Mouse (Mus musculus): ENCODE measurements at regions not wholly inside any gene's neighbourhood (a gene's known extent, or its start where the extent isn't known, plus 50 kb on each side); places are given as distances from the start of the nearest gene placed in this dataset.

DNA sequence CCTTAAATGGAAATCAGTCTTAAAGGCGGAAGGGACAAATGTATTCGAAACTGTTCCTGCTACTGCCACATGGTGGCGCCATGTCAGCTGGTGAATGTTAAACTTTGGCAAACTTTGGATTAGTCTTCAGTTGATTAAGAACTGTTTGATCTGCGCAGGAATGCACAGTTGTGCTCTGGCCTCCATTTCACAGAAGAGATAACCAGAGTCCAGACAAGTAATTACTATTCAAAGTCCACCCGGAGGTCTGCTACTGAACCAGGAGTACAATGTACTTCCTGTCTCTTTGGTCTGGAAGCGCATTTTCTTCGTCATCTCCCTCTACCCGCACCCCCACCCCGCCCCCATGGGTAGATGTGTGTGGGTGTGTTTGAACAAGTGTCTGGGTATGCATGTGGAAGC is 118.6 kb upstream of the L3mbtl3 start:
- DNase-seq: peak; percentile 41
- Histone ChIP-seq H3K36me3 (ENCODE audit: insufficient read depth) (no peaks in the 10 kb centered on the region), H3K9me3 (ENCODE audit: low read length) (no peaks in the 10 kb centered on the region), H3K9ac (no peak overlapping the region), H3K4me1 (ENCODE audit: insufficient read depth) (no peaks in the 10 kb centered on the region), H3K4me2 (ENCODE audit: low read depth) (no peak overlapping the region), H3K27me3 (ENCODE audit: insufficient read depth, low read length) (no peaks in the 10 kb centered on the region), H3K27ac (ENCODE audit: low read depth, low read length) (no peak overlapping the region), H3K4me3 (ENCODE audit: low read depth, low read length) (no peak overlapping the region)
- no peak for ATAC-seq
- peak; percentile 72 for TF ChIP-seq CTCF (IDR thresholded peaks at IDR 0.05; ENCODE audit: low read depth)
- WGBS: 62% methylated on average over 9 of the region's 9 CpGs

DNA sequence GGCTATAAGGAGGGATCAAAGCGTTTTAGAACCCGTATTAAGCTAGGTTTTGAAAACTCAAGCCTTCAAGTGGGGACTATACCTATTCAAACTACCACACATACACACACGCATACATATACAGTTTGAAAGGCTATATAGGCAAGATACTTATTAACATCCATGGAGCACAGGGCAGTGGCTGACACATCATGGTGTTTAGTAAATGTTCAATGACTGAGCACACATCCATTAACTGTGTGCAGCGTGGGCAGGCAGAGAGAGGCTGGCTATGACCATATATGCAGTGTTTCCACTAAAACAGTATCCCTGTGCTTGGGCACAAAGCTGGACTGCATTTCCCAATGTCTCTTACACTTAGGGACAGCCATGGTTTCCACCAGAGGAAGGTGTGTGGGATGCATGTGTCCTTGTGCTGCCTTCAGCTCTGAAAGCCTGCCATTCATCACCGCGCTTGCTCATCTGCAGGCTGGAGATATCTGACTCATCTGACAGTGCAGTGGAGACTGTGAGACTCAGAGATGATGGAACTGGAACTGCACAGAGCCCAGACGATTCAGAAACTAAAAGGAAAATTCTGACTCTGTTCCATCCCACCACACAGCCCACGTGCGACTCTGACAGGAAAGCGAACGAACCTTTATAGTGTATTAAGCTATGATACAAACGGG is 124.6 kb upstream of the L3mbtl3 start:
- 76% methylated on average over 12 of the region's 12 CpGs for WGBS
- no peak overlapping the region for H3K4me3 ChIP-seq (ENCODE audit: low read depth, low read length)

DNA sequence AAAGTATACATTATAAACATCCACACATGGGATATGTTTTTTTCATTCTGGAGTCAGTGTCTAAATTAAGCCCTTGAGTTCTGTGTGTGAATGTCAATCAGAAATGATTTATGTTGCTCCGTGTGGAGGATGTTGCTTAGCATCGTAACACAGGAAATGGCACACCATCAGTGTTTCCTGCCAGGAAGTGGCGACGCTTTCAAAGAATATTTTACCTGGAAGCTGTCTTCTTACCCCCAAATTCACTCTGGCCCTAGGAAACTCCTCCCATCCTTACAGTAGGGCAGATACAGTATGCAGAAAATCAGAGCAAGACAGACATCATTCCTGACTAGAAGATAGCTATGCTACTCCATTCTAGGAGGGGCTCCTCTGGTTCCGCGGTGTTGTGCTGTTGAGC is 145.1 kb upstream of the L3mbtl3 start:
- H3K9ac ChIP-seq: no peak overlapping the region
- 78% methylated on average over 6 of the region's 6 CpGs for WGBS
- TF ChIP-seq CTCF (IDR thresholded peaks at IDR 0.05; ENCODE audit: low read depth): no peak
- no peaks in the 10 kb centered on the region for H3K9me3 ChIP-seq (ENCODE audit: low read length)
- no peak overlapping the region for H3K4me3 ChIP-seq (ENCODE audit: low read depth, low read length)
- no peak overlapping the region for H3K27ac ChIP-seq (ENCODE audit: low read depth, low read length)
- no peak overlapping the region for H3K4me2 ChIP-seq (ENCODE audit: low read depth)
- DNase-seq: no peak
- no peak for ATAC-seq
- H3K27me3 ChIP-seq (ENCODE audit: insufficient read depth, low read length): no peaks in the 10 kb centered on the region
- no peaks in the 10 kb centered on the region for H3K36me3 ChIP-seq (ENCODE audit: insufficient read depth)
- no peaks in the 10 kb centered on the region for H3K4me1 ChIP-seq (ENCODE audit: insufficient read depth)

More for the DNA sequence above, 124.6 kb upstream of the L3mbtl3 start:
- ATAC-seq (no peak), DNase-seq (no peak)
- Histone ChIP-seq H3K27ac (ENCODE audit: low read depth, low read length) (no peak overlapping the region), H3K9ac (no peak overlapping the region), H3K9me3 (ENCODE audit: low read length) (no peaks in the 10 kb centered on the region), H3K4me1 (ENCODE audit: insufficient read depth) (no peaks in the 10 kb centered on the region), H3K27me3 (ENCODE audit: insufficient read depth, low read length) (no peaks in the 10 kb centered on the region), H3K36me3 (ENCODE audit: insufficient read depth) (no peaks in the 10 kb centered on the region), H3K4me2 (ENCODE audit: low read depth) (no peak overlapping the region)
- no peak for TF ChIP-seq CTCF (IDR thresholded peaks at IDR 0.05; ENCODE audit: low read depth)

DNA sequence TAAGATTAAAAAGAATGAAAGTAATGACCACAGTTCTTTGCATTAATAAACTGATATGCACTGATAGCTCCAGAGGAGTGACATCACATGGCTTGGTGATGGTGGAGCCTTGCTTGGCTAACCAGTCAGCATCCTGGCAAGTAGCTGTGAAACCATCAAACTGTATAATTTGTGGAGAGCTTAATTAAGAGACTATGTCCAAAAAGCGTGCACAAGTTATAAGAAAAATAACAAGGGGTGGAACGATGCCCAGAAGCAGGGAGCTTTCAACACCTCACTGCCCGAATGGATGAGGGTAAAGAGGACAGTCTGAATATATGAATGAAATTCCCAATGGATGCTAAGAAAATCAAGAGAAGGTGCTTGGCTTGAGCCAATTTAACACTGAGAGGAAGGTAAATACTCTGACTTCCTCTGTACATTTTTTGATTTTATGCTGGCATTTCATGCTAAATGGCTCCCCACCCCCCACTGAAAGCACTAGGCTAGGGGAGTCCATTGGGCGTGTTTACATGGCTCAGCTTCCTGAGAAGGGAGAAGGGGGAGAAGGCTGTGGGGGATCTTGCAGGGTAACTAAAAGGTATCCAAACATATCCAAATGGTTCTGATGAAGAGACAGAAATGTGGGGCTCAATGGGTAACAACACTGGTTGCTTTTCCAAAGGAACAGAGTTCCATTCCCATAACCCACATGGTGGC is 150.2 kb upstream of the L3mbtl3 start:
- H3K36me3 ChIP-seq (ENCODE audit: insufficient read depth): no peaks in the 10 kb centered on the region
- H3K9me3 ChIP-seq (ENCODE audit: low read length): no peaks in the 10 kb centered on the region
- no peaks in the 10 kb centered on the region for H3K4me1 ChIP-seq (ENCODE audit: insufficient read depth)
- H3K9ac ChIP-seq: no peak overlapping the region
- H3K27ac ChIP-seq (ENCODE audit: low read depth, low read length): no peak overlapping the region
- TF ChIP-seq CTCF (IDR thresholded peaks at IDR 0.05; ENCODE audit: low read depth): no peak
- DNase-seq (no peak), ATAC-seq (no peak)
- no peaks in the 10 kb centered on the region for H3K27me3 ChIP-seq (ENCODE audit: insufficient read depth, low read length)
- 34% methylated on average over 4 of the region's 4 CpGs for WGBS
- H3K4me2 ChIP-seq (ENCODE audit: low read depth): no peak overlapping the region
- H3K4me3 ChIP-seq (ENCODE audit: low read depth, low read length): no peak overlapping the region

DNA sequence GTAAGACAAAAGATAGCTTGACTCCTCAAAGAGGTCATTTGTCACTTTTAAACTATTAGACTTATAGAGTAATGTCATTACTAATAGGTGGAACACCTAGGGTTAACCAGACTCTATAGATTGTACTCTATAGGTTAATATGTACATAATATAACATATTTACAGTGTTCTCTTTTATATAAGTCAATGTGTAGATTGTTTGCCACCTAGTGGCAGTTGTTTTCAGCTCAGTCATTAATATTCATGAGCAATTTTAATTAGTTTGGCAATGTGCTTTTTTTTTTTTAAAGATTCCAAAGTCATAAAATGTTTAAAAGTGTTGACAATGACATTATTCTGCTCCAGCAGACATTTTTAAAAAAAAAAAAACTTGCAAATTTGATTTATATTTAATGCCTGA is 164.4 kb upstream of the L3mbtl3 start:
- H3K27me3 ChIP-seq (ENCODE audit: insufficient read depth, low read length): no peaks in the 10 kb centered on the region
- ATAC-seq (no peak), DNase-seq (peak; percentile 29)
- H3K36me3 ChIP-seq (ENCODE audit: insufficient read depth): no peaks in the 10 kb centered on the region
- no peak overlapping the region for H3K27ac ChIP-seq (ENCODE audit: low read depth, low read length)
- no peak overlapping the region for H3K4me2 ChIP-seq (ENCODE audit: low read depth)
- H3K4me3 ChIP-seq (ENCODE audit: low read depth, low read length): no peak overlapping the region
- H3K9me3 ChIP-seq (ENCODE audit: low read length): no peaks in the 10 kb centered on the region
- H3K4me1 ChIP-seq (ENCODE audit: insufficient read depth): no peaks in the 10 kb centered on the region
- no peak overlapping the region for H3K9ac ChIP-seq
- TF ChIP-seq CTCF (IDR thresholded peaks at IDR 0.05; ENCODE audit: low read depth): peak; percentile 46

DNA sequence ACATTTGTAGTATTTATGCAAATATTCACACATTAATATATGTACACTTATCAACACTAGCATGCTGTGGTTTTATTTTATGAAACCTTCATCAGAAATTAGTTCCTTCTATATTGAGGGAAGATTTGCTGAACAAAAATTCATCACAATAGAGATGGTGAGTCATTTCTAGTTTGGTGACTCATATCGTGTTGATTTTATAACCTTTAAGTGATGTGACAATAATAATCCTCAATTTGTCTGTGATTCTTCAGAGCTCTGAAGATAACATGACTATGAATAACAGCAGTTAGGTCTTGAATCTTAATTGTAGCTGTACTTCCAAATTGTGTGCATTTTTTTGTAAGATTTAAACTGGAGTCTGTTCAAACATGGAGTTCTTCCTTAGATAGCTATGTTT is 168.3 kb upstream of the L3mbtl3 start:
- TF ChIP-seq CTCF (IDR thresholded peaks at IDR 0.05; ENCODE audit: low read depth): no peak
- no peaks in the 10 kb centered on the region for H3K9me3 ChIP-seq (ENCODE audit: low read length)
- H3K27me3 ChIP-seq (ENCODE audit: insufficient read depth, low read length): no peaks in the 10 kb centered on the region
- ATAC-seq (no peak), DNase-seq (no peak)
- no peaks in the 10 kb centered on the region for H3K4me1 ChIP-seq (ENCODE audit: insufficient read depth)
- H3K36me3 ChIP-seq (ENCODE audit: insufficient read depth): no peaks in the 10 kb centered on the region
- H3K9ac ChIP-seq: no peak overlapping the region
- H3K27ac ChIP-seq (ENCODE audit: low read depth, low read length): no peak overlapping the region
- H3K4me2 ChIP-seq (ENCODE audit: low read depth): no peak overlapping the region
- H3K4me3 ChIP-seq (ENCODE audit: low read depth, low read length): no peak overlapping the region
- 95% methylated on average over 1 of the region's 1 CpGs for WGBS

DNA sequence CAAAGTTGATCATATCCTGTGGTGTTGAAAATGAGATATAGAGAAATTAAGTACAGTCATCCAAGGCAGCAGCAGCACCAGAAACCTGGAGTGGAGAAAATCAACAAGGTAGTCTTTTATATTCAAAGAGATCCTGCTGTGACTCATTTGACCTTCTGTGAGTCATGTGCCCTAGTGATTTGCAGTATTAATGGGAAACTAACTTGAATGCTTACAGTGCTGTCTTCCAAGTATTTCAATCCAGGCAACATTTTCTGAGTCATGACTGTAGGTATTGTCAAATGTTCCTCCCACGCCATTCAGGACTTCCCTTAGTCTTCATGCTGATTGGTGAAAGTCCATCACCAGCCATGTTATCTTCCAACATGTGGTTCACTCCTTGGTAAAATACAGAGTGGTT is 169.0 kb upstream of the L3mbtl3 start:
- H3K27me3 ChIP-seq (ENCODE audit: insufficient read depth, low read length): no peaks in the 10 kb centered on the region
- H3K4me2 ChIP-seq (ENCODE audit: low read depth): no peak overlapping the region
- 88% methylated on average over 1 of the region's 1 CpGs for WGBS
- H3K9ac ChIP-seq: no peak overlapping the region
- ATAC-seq: no peak
- H3K9me3 ChIP-seq (ENCODE audit: low read length): no peaks in the 10 kb centered on the region
- no peak overlapping the region for H3K4me3 ChIP-seq (ENCODE audit: low read depth, low read length)
- no peaks in the 10 kb centered on the region for H3K4me1 ChIP-seq (ENCODE audit: insufficient read depth)
- TF ChIP-seq CTCF (IDR thresholded peaks at IDR 0.05; ENCODE audit: low read depth): no peak
- H3K36me3 ChIP-seq (ENCODE audit: insufficient read depth): no peaks in the 10 kb centered on the region
- H3K27ac ChIP-seq (ENCODE audit: low read depth, low read length): no peak overlapping the region
- DNase-seq: no peak

Measured in forebrain, postnatal 0 days (tissue).